Mouse (Mus musculus): ENCODE data around the gene Gfpt2. TPM values are rescaled to one million over a fixed set of nuclear protein-coding genes. Genes with fewer than 3 reads are reported as not detected.

Gfpt2 gene
- total and polyA plus RNA-seq, 2 experiments = 0.20 to 0.28 TPM

- H3K79me2 ChIP-seq (ENCODE audit: control insufficient read depth, insufficient read depth, low read length) = no peaks in the 10 kb centered on the region
- H3K4me3 ChIP-seq (ENCODE audit: insufficient read depth, low read depth, low read length) = no peak overlapping the region
- H3K36me3 ChIP-seq (ENCODE audit: control insufficient read depth, insufficient read depth, low read length) = no peaks in the 10 kb centered on the region
- DNase-seq (ENCODE audit: extremely low read depth, low read depth, low spot score) = no peak
- no peaks in the 10 kb centered on the region for H3K27me3 ChIP-seq (ENCODE audit: control insufficient read depth, insufficient read depth, low read length)
- 81% methylated on average over 4 of the region's 4 CpGs for WGBS
- H3K4me1 ChIP-seq (ENCODE audit: control insufficient read depth, insufficient read depth, low read length) = no peaks in the 10 kb centered on the region
- no peak overlapping the region for H3K27ac ChIP-seq (replicated peaks; ENCODE audit: insufficient read depth, low read depth, low read length)
- H3K9ac ChIP-seq (ENCODE audit: low read depth, low read length) = no peak overlapping the region
- TF ChIP-seq CTCF (IDR thresholded peaks at IDR 0.05; ENCODE audit: low read depth, low read length) (no peak), POLR2A (IDR thresholded peaks at IDR 0.05; ENCODE audit: extremely low read depth, insufficient read depth, low read length) (no peak)
These were observed 13.7 kb upstream of the Gfpt2 start for GRCm38 (mm10) chr11:49780161-49780817.

GRCm38 (mm10) chr11:49781833-49782399 lies 12.1 kb upstream of the Gfpt2 start:
- H3K4me3 ChIP-seq (ENCODE audit: insufficient read depth, low read depth, low read length) = no peak overlapping the region
- TF ChIP-seq CTCF (IDR thresholded peaks at IDR 0.05; ENCODE audit: low read depth, low read length) = no peak
- TF ChIP-seq POLR2A (IDR thresholded peaks at IDR 0.05; ENCODE audit: extremely low read depth, insufficient read depth, low read length) = no peak

GRCm38 (mm10) chr11:49793131-49793530 lies 847 bp upstream of the Gfpt2 start:
- TF ChIP-seq CTCF (IDR thresholded peaks at IDR 0.05; ENCODE audit: low read depth, low read length) (no peak), POLR2A (IDR thresholded peaks at IDR 0.05; ENCODE audit: extremely low read depth, insufficient read depth, low read length) (no peak)
- Histone ChIP-seq H3K9ac (ENCODE audit: low read depth, low read length) (no peak overlapping the region), H3K27ac (replicated peaks; ENCODE audit: insufficient read depth, low read depth, low read length) (no peak overlapping the region), H3K79me2 (ENCODE audit: control insufficient read depth, insufficient read depth, low read length) (no peaks in the 10 kb centered on the region), H3K4me3 (ENCODE audit: insufficient read depth, low read depth, low read length) (no peak overlapping the region), H3K36me3 (ENCODE audit: control insufficient read depth, insufficient read depth, low read length) (no peaks in the 10 kb centered on the region), H3K4me1 (ENCODE audit: control insufficient read depth, insufficient read depth, low read length) (no peaks in the 10 kb centered on the region), H3K27me3 (ENCODE audit: control insufficient read depth, insufficient read depth, low read length) (no peaks in the 10 kb centered on the region)
- DNase-seq (ENCODE audit: extremely low read depth, low read depth, low spot score) = no peak
- WGBS = 25% methylated on average over 14 of the region's 14 CpGs

More at GRCm38 (mm10) chr11:49781833-49782399, 12.1 kb upstream of the Gfpt2 start:
- WGBS = 52% methylated on average over 6 of the region's 6 CpGs
- H3K79me2 ChIP-seq (ENCODE audit: control insufficient read depth, insufficient read depth, low read length) = no peaks in the 10 kb centered on the region
- H3K9ac ChIP-seq (ENCODE audit: low read depth, low read length) = no peak overlapping the region
- H3K27me3 ChIP-seq (ENCODE audit: control insufficient read depth, insufficient read depth, low read length) = no peaks in the 10 kb centered on the region
- no peaks in the 10 kb centered on the region for H3K4me1 ChIP-seq (ENCODE audit: control insufficient read depth, insufficient read depth, low read length)
- no peak for DNase-seq (ENCODE audit: extremely low read depth, low read depth, low spot score)
- no peak overlapping the region for H3K27ac ChIP-seq (replicated peaks; ENCODE audit: insufficient read depth, low read depth, low read length)
- no peaks in the 10 kb centered on the region for H3K36me3 ChIP-seq (ENCODE audit: control insufficient read depth, insufficient read depth, low read length)

- no peaks in the 10 kb centered on the region for H3K79me2 ChIP-seq (ENCODE audit: control insufficient read depth, insufficient read depth, low read length)
- H3K4me3 ChIP-seq (ENCODE audit: insufficient read depth, low read depth, low read length) = peak overlapping the region; percentile 53
- H3K4me1 ChIP-seq (ENCODE audit: control insufficient read depth, insufficient read depth, low read length) = no peaks in the 10 kb centered on the region
- WGBS = 3% methylated on average over 45 of the region's 45 CpGs
- H3K9ac ChIP-seq (ENCODE audit: low read depth, low read length) = peak overlapping the region; percentile 55
- no peak overlapping the region for H3K27ac ChIP-seq (replicated peaks; ENCODE audit: insufficient read depth, low read depth, low read length)
- H3K27me3 ChIP-seq (ENCODE audit: control insufficient read depth, insufficient read depth, low read length) = no peaks in the 10 kb centered on the region
- DNase-seq (ENCODE audit: extremely low read depth, low read depth, low spot score) = no peak
- TF ChIP-seq POLR2A (IDR thresholded peaks at IDR 0.05; ENCODE audit: extremely low read depth, insufficient read depth, low read length) (no peak), CTCF (IDR thresholded peaks at IDR 0.05; ENCODE audit: low read depth, low read length) (no peak)
- no peaks in the 10 kb centered on the region for H3K36me3 ChIP-seq (ENCODE audit: control insufficient read depth, insufficient read depth, low read length)
These were observed 565 bp downstream of the Gfpt2 start for GRCm38 (mm10) chr11:49794342-49795144.

- Histone ChIP-seq H3K36me3 (ENCODE audit: control insufficient read depth, insufficient read depth, low read length) (no peaks in the 10 kb centered on the region), H3K27ac (replicated peaks; ENCODE audit: insufficient read depth, low read depth, low read length) (no peak overlapping the region), H3K9ac (ENCODE audit: low read depth, low read length) (no peak overlapping the region), H3K27me3 (ENCODE audit: control insufficient read depth, insufficient read depth, low read length) (no peaks in the 10 kb centered on the region), H3K4me3 (ENCODE audit: insufficient read depth, low read depth, low read length) (no peak overlapping the region), H3K4me1 (ENCODE audit: control insufficient read depth, insufficient read depth, low read length) (no peaks in the 10 kb centered on the region), H3K79me2 (ENCODE audit: control insufficient read depth, insufficient read depth, low read length) (no peaks in the 10 kb centered on the region)
- WGBS = 91% methylated on average over 6 of the region's 6 CpGs
- no peak for TF ChIP-seq CTCF (IDR thresholded peaks at IDR 0.05; ENCODE audit: low read depth, low read length)
- no peak for TF ChIP-seq POLR2A (IDR thresholded peaks at IDR 0.05; ENCODE audit: extremely low read depth, insufficient read depth, low read length)
- DNase-seq (ENCODE audit: extremely low read depth, low read depth, low spot score) = no peak
These were observed 5.0 kb downstream of the Gfpt2 start for GRCm38 (mm10) chr11:49798931-49799330.
